Mouse (Mus musculus): ENCODE measurements at regions not wholly inside any gene's neighbourhood (a gene's known extent, or its start where the extent isn't known, plus 50 kb on each side); places are given as distances from the start of the nearest gene placed in this dataset.

- no peaks in the 10 kb centered on the region for H3K36me3 ChIP-seq (replicated peaks)
- no peak overlapping the region for H3K27ac ChIP-seq (replicated peaks)
- no peak overlapping the region for H3K4me3 ChIP-seq (replicated peaks)
- no peaks in the 10 kb centered on the region for H3K4me1 ChIP-seq (replicated peaks)
- H3K9ac ChIP-seq = no peak overlapping the region
- whole genome bisulfite sequencing (ENCODE audit: insufficient replicate concordance) = 64% methylated on average over 7 of the region's 7 CpGs
- H3K27me3 ChIP-seq = no peaks in the 10 kb centered on the region
- H3K4me2 ChIP-seq = no peak overlapping the region
- no peaks in the 10 kb centered on the region for H3K9me3 ChIP-seq (replicated peaks)
- no peak for ATAC-seq (ENCODE audit: insufficient read depth)
Observed at GRCm38 (mm10) chr7:136221620-136222019, 505.5 kb upstream of the Mki67 start.

GRCm38 (mm10) chr7:136226031-136226430, 509.9 kb upstream of the Mki67 start:
- H3K36me3 ChIP-seq (replicated peaks) = no peaks in the 10 kb centered on the region
- H3K9ac ChIP-seq = no peak overlapping the region
- no peak overlapping the region for H3K4me3 ChIP-seq (replicated peaks)
- no peaks in the 10 kb centered on the region for H3K9me3 ChIP-seq (replicated peaks)
- H3K27me3 ChIP-seq = no peaks in the 10 kb centered on the region
- 66% methylated on average over 7 of the region's 7 CpGs for WGBS (ENCODE audit: insufficient replicate concordance)
- no peak for ATAC-seq (ENCODE audit: insufficient read depth)
- H3K4me1 ChIP-seq (replicated peaks) = no peaks in the 10 kb centered on the region
- H3K4me2 ChIP-seq = no peak overlapping the region
- H3K27ac ChIP-seq (replicated peaks) = no peak overlapping the region

DNA sequence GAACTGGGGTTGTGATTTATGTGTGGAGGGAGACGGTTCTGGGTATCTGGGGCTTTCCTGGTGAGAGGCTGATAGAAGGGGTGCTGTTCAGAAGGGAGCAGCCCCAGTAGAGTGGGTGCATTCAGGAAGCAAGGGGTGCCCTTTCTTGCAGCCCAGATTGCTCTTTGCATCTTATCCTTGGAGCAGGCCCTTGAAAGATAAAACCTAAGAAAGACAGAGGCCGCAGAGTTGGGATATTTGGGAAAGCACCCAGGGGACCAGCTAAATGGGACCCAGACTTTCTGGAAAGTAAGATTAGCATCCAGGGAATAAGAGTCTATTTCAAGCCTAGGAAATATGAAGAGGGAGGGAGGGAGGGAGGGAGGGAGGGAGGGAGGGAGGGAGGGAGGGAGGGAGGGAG, 512.2 kb upstream of the Mki67 start:
- WGBS (ENCODE audit: insufficient replicate concordance) = 57% methylated on average over 2 of the region's 2 CpGs

GRCm38 (mm10) chr7:136229592-136229991, 513.4 kb upstream of the Mki67 start:
- Histone ChIP-seq H3K4me1 (replicated peaks) (no peaks in the 10 kb centered on the region), H3K27ac (replicated peaks) (no peak overlapping the region), H3K27me3 (no peaks in the 10 kb centered on the region), H3K4me3 (replicated peaks) (no peak overlapping the region), H3K9ac (no peak overlapping the region), H3K36me3 (replicated peaks) (no peaks in the 10 kb centered on the region), H3K4me2 (no peak overlapping the region), H3K9me3 (replicated peaks) (no peaks in the 10 kb centered on the region)
- ATAC-seq (ENCODE audit: insufficient read depth) = no peak
- 59% methylated on average over 11 of the region's 11 CpGs for WGBS (ENCODE audit: insufficient replicate concordance)

More for the DNA sequence above, 512.2 kb upstream of the Mki67 start:
- H3K27ac ChIP-seq (replicated peaks) = no peak overlapping the region
- H3K9ac ChIP-seq = no peak overlapping the region
- H3K36me3 ChIP-seq (replicated peaks) = no peaks in the 10 kb centered on the region
- no peak overlapping the region for H3K4me3 ChIP-seq (replicated peaks)
- no peaks in the 10 kb centered on the region for H3K27me3 ChIP-seq
- ATAC-seq (ENCODE audit: insufficient read depth) = no peak
- H3K9me3 ChIP-seq (replicated peaks) = no peaks in the 10 kb centered on the region
- no peaks in the 10 kb centered on the region for H3K4me1 ChIP-seq (replicated peaks)
- H3K4me2 ChIP-seq = no peak overlapping the region

DNA sequence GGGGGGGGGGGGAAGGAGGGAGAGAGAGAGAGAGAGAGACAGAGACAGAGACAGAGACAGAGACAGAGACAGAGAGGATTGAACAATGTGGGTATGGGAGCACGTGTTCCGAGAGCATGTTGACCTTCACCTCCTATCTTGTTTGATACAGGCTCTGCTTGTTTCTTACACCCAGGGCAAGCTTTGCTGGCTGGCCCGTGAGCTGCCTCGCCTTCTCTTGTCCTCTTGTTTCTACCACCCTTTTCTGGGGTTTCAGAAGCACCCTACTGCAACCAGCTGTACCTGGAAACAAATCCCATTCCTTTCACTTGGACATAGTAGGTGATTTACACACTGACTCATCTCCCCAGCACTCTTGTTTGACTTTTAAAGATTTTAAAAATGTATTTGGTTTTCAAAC, 516.0 kb upstream of the Mki67 start:
- no peaks in the 10 kb centered on the region for H3K4me1 ChIP-seq (replicated peaks)
- no peaks in the 10 kb centered on the region for H3K36me3 ChIP-seq (replicated peaks)
- no peak overlapping the region for H3K4me2 ChIP-seq
- WGBS (ENCODE audit: insufficient replicate concordance) = 54% methylated on average over 4 of the region's 4 CpGs
- no peak overlapping the region for H3K9ac ChIP-seq
- H3K9me3 ChIP-seq (replicated peaks) = no peaks in the 10 kb centered on the region
- no peak overlapping the region for H3K4me3 ChIP-seq (replicated peaks)
- H3K27me3 ChIP-seq = no peaks in the 10 kb centered on the region
- ATAC-seq (ENCODE audit: insufficient read depth) = no peak
- no peak overlapping the region for H3K27ac ChIP-seq (replicated peaks)

DNA sequence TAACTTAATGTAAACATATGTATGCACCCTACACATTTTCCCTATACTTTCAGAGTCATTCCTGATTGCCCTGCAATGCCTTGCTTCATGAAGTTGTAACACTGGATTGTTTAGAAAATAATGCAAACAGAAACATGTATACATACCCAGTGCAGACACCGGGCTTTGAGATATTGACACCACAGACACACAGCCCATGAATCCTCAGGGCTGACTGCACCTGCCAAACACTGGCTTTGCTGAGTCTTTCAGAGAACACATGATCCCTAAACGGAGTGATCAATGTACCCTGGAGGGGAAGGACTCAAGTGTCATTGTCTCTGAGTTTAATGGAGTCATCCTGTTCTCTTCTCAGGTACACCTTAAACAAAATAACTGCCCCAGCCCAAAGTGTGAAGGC, 519.4 kb upstream of the Mki67 start:
- no peak overlapping the region for H3K27ac ChIP-seq (replicated peaks)
- no peaks in the 10 kb centered on the region for H3K27me3 ChIP-seq
- no peak overlapping the region for H3K4me2 ChIP-seq
- no peaks in the 10 kb centered on the region for H3K4me1 ChIP-seq (replicated peaks)
- ATAC-seq (ENCODE audit: insufficient read depth) = no peak
- H3K4me3 ChIP-seq (replicated peaks) = no peak overlapping the region
- WGBS (ENCODE audit: insufficient replicate concordance) = 53% methylated on average over 2 of the region's 2 CpGs
- no peak overlapping the region for H3K9ac ChIP-seq
- H3K36me3 ChIP-seq (replicated peaks) = no peaks in the 10 kb centered on the region
- no peaks in the 10 kb centered on the region for H3K9me3 ChIP-seq (replicated peaks)

DNA sequence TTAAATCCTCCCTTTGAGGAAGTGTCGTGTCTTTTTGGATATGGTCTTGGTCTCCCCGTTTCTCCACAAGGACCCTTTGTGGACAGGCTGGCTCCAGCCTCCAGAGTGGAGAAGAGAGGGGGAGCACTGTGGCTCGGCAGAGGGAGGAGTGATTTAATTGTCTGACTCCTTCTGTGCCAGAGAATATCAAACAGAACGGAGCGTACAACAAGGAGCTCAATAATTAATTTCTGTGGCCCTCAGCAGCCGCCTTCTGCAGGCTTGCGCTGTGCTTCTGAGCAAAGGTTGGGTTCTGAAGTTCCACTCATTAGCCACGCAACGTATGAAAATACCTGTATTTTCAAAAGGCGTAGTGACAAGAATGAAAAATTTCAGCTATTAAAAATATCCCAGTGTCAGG, 520.2 kb upstream of the Mki67 start:
- 61% methylated on average over 10 of the region's 10 CpGs for whole genome bisulfite sequencing (ENCODE audit: insufficient replicate concordance)

GRCm38 (mm10) chr7:136265691-136266090, 549.5 kb upstream of the Mki67 start:
- no peaks in the 10 kb centered on the region for H3K27me3 ChIP-seq
- WGBS (ENCODE audit: insufficient replicate concordance) = 57% methylated on average over 6 of the region's 6 CpGs
- H3K4me1 ChIP-seq (replicated peaks) = no peaks in the 10 kb centered on the region

More for the DNA sequence above, 520.2 kb upstream of the Mki67 start:
- Histone ChIP-seq H3K9me3 (replicated peaks) (no peaks in the 10 kb centered on the region), H3K27me3 (no peaks in the 10 kb centered on the region), H3K9ac (no peak overlapping the region), H3K4me2 (no peak overlapping the region), H3K27ac (replicated peaks) (no peak overlapping the region), H3K4me3 (replicated peaks) (no peak overlapping the region), H3K4me1 (replicated peaks) (no peaks in the 10 kb centered on the region), H3K36me3 (replicated peaks) (no peaks in the 10 kb centered on the region)
- no peak for ATAC-seq (ENCODE audit: insufficient read depth)

DNA sequence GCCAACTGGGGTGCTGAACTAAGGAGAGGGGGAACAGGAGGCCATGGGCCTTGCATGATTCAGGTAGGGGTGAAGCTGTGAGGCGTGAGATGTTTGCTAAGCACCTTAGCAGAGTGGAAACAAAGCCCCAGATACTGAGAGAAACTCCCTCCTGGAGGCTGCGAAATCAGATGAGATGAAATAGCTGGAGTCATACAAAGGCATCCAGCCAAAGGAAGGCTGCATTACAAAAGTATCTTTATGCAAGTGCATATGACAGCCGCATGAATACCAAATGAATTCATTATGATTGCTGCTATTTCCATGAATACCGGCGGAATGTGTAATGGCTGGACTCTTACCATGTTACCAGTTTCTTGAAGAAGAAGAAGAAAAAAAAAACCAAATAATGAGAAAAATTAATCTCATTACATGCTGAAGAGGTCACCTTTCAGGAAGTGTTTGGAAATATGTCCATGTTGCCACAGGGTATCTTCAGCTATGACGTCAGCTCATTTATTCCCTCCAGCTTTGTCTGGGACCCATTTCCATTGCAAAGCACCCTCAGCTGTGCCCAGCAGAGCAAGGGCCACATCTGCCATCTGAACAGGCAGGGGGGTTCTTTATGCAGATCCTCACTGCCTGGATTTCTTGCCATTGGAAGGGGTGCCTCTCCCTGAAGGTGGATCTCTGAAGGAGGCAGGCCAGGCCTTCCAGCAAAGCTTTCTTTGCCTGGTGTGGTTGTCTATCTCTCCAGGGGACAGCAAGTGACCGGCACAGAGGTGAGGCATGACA, 551.7 kb upstream of the Mki67 start:
- Histone ChIP-seq H3K27ac (replicated peaks) (no peak overlapping the region), H3K9me3 (replicated peaks) (no peaks in the 10 kb centered on the region), H3K4me3 (replicated peaks) (no peak overlapping the region), H3K4me1 (replicated peaks) (no peaks in the 10 kb centered on the region), H3K4me2 (no peak overlapping the region), H3K27me3 (no peaks in the 10 kb centered on the region), H3K9ac (no peak overlapping the region), H3K36me3 (replicated peaks) (no peaks in the 10 kb centered on the region)
- WGBS (ENCODE audit: insufficient replicate concordance) = 64% methylated on average over 7 of the region's 7 CpGs
- ATAC-seq (ENCODE audit: insufficient read depth) = no peak

More at GRCm38 (mm10) chr7:136265691-136266090, 549.5 kb upstream of the Mki67 start:
- no peak overlapping the region for H3K4me3 ChIP-seq (replicated peaks)
- H3K9ac ChIP-seq = no peak overlapping the region
- no peaks in the 10 kb centered on the region for H3K9me3 ChIP-seq (replicated peaks)
- ATAC-seq (ENCODE audit: insufficient read depth) = no peak
- no peak overlapping the region for H3K4me2 ChIP-seq
- H3K36me3 ChIP-seq (replicated peaks) = no peaks in the 10 kb centered on the region
- H3K27ac ChIP-seq (replicated peaks) = no peak overlapping the region

- Histone ChIP-seq H3K4me2 (no peak overlapping the region), H3K4me3 (replicated peaks) (no peak overlapping the region), H3K9ac (no peak overlapping the region), H3K27ac (replicated peaks) (no peak overlapping the region), H3K36me3 (replicated peaks) (no peaks in the 10 kb centered on the region), H3K9me3 (replicated peaks) (no peaks in the 10 kb centered on the region), H3K27me3 (no peaks in the 10 kb centered on the region), H3K4me1 (replicated peaks) (no peaks in the 10 kb centered on the region)
- no peak for ATAC-seq (ENCODE audit: insufficient read depth)
- WGBS (ENCODE audit: insufficient replicate concordance) = 69% methylated on average over 10 of the region's 10 CpGs
Observed at GRCm38 (mm10) chr7:136275651-136276050, 559.5 kb upstream of the Mki67 start.

- 57% methylated on average over 6 of the region's 6 CpGs for WGBS (ENCODE audit: insufficient replicate concordance)
- Histone ChIP-seq H3K4me3 (replicated peaks) (no peak overlapping the region), H3K9me3 (replicated peaks) (no peaks in the 10 kb centered on the region), H3K27me3 (no peaks in the 10 kb centered on the region), H3K36me3 (replicated peaks) (no peaks in the 10 kb centered on the region), H3K27ac (replicated peaks) (no peak overlapping the region), H3K9ac (no peak overlapping the region), H3K4me2 (no peak overlapping the region), H3K4me1 (replicated peaks) (no peaks in the 10 kb centered on the region)
- ATAC-seq (ENCODE audit: insufficient read depth) = no peak
Observed at GRCm38 (mm10) chr7:136283770-136284169, 567.6 kb upstream of the Mki67 start.

GRCm38 (mm10) chr7:136285606-136286005, 569.4 kb upstream of the Mki67 start:
- ATAC-seq (ENCODE audit: insufficient read depth) = no peak
- Histone ChIP-seq H3K9ac (no peak overlapping the region), H3K27ac (replicated peaks) (no peak overlapping the region), H3K36me3 (replicated peaks) (no peaks in the 10 kb centered on the region), H3K9me3 (replicated peaks) (no peaks in the 10 kb centered on the region), H3K4me1 (replicated peaks) (no peaks in the 10 kb centered on the region), H3K4me2 (no peak overlapping the region), H3K27me3 (no peaks in the 10 kb centered on the region), H3K4me3 (replicated peaks) (no peak overlapping the region)
- WGBS (ENCODE audit: insufficient replicate concordance) = 65% methylated on average over 1 of the region's 1 CpGs

All from liver, embryonic 15.5 days (tissue).